ENCODE assay signal across 7 mouse cellular contexts in the genomic region with DNA sequence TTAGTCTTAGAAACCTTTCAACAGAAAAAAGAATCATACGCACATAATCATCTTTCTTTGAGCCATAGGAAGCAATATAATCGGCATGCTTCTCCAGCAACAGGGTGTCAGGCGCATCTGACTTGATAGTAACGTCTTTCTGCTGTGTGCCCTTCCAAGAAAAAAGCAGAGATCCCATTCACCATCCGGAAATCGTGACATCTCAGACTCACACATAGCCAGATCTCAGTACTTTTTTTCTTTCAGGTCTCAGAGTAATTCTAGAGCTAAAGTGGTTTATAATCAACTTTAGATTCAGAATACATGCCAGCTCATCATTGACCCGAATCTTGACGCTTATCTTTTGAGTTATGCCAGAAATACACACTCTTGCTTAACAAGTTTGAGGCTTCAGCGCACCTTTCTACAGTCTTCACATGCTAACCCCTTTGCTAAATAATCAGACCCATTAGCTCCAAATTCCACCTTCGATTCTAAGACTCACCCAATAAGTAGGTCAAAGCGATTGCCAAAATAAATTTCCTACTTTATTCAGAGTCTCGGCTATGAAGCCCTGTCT. TPM values are rescaled to one million over a fixed set of nuclear protein-coding genes. Genes with fewer than 3 reads are reported as not detected.
A peak's percentile ranks its signal among the peaks of the same experiment; 100 is the strongest.
DNase-seq lines count a peak whose midpoint lies in the region; ATAC-seq and TF ChIP-seq lines count a peak whose summit lies in the region.

No protein-coding gene starts in this region.

- H3K36me3 ChIP-seq in lung, postnatal 0 days (ENCODE audit: insufficient read depth, low read length), result peaks cover 23% of the 10 kb centered on the region
- H3K36me3 ChIP-seq in embryonic facial prominence, embryonic 13.5 days, result peaks cover 43% of the 10 kb centered on the region
- H3K36me3 ChIP-seq in limb, embryonic 10.5 days, result peaks cover 47% of the 10 kb centered on the region
- peaks cover 39% of the 10 kb centered on the region for H3K36me3 ChIP-seq in small intestine, adult 2 months (ENCODE audit: control insufficient read depth, insufficient read depth, low read length)

- H3K9me3 ChIP-seq in lung, postnatal 0 days (ENCODE audit: low read length), result no peaks in the 10 kb centered on the region
- no peaks in the 10 kb centered on the region for H3K9me3 ChIP-seq in embryonic facial prominence, embryonic 13.5 days
- no peaks in the 10 kb centered on the region for H3K9me3 ChIP-seq in limb, embryonic 10.5 days (replicated peaks)

- ATAC-seq in lung, postnatal 0 days, result no peak
- no peak for ATAC-seq in embryonic facial prominence, embryonic 13.5 days (ENCODE audit: insufficient number of reproducible peaks, insufficient read depth, low FRiP score, low TSS enrichment, low read depth)

- 2% methylated on average over 12 of the region's 12 CpGs for WGBS in lung, postnatal 0 days
- 2% methylated on average over 12 of the region's 12 CpGs for WGBS in embryonic facial prominence, embryonic 13.5 days
- WGBS in limb, embryonic 10.5 days, result 5% methylated on average over 12 of the region's 12 CpGs
- 1% methylated on average over 12 of the region's 12 CpGs for WGBS in small intestine, adult 2 months

- H3K27ac ChIP-seq in lung, postnatal 0 days (ENCODE audit: low read length), result peak overlapping the region; percentile 86
- peak overlapping the region; percentile 95 for H3K27ac ChIP-seq in embryonic facial prominence, embryonic 13.5 days
- H3K27ac ChIP-seq in limb, embryonic 10.5 days, result peak overlapping the region; percentile 96
- H3K27ac ChIP-seq in small intestine, adult 2 months (ENCODE audit: insufficient read depth, low read depth, low read length), result peak overlapping the region; percentile 48

- H3K4me2 ChIP-seq in lung, postnatal 0 days (replicated peaks; ENCODE audit: low read depth, low read length), result peak overlapping the region; percentile 74
- H3K4me2 ChIP-seq in embryonic facial prominence, embryonic 13.5 days, result peak overlapping the region; percentile 77

- no peak for TF ChIP-seq POLR2A in small intestine, adult 2 months (IDR thresholded peaks at IDR 0.05; ENCODE audit: low read depth, low read length)

- peak overlapping the region; percentile 80 for H3K9ac ChIP-seq in lung, postnatal 0 days (replicated peaks; ENCODE audit: low read depth)
- H3K9ac ChIP-seq in embryonic facial prominence, embryonic 13.5 days, result peak overlapping the region; percentile 99

- no peaks in the 10 kb centered on the region for H3K27me3 ChIP-seq in lung, postnatal 0 days (replicated peaks; ENCODE audit: insufficient read depth, low read length)
- H3K27me3 ChIP-seq in embryonic facial prominence, embryonic 13.5 days, result no peaks in the 10 kb centered on the region
- no peaks in the 10 kb centered on the region for H3K27me3 ChIP-seq in limb, embryonic 10.5 days (ENCODE audit: low read depth, poor library complexity, severe bottlenecking)
- no peaks in the 10 kb centered on the region for H3K27me3 ChIP-seq in small intestine, adult 2 months (ENCODE audit: control insufficient read depth, insufficient read depth, low read length)

- H3K4me3 ChIP-seq in lung, postnatal 0 days (ENCODE audit: low read depth, low read length), result peak overlapping the region; percentile 79
- peak overlapping the region; percentile 94 for H3K4me3 ChIP-seq in embryonic facial prominence, embryonic 13.5 days
- peak overlapping the region; percentile 80 for H3K4me3 ChIP-seq in limb, embryonic 10.5 days
- peak overlapping the region; percentile 83 for H3K4me3 ChIP-seq in small intestine, adult 2 months (ENCODE audit: low read depth, low read length)

- no peak for TF ChIP-seq EP300 in lung, postnatal 0 days (IDR thresholded peaks at IDR 0.05)

- peak; percentile 27 for DNase-seq in lung, postnatal 0 days (ENCODE audit: low spot score)
- DNase-seq in lung, postnatal 4 days, result no peak
- no peak for DNase-seq in limb, embryonic 10.5 days (ENCODE audit: low spot score)
- no peak for DNase-seq in thymus, adult 18-20 months
- DNase-seq in adrenal gland, adult 2 months, result no peak

- H3K4me1 ChIP-seq in lung, postnatal 0 days (ENCODE audit: insufficient read depth, low read depth, low read length), result peaks cover 16% of the 10 kb centered on the region; the same call in 1 of the 2 replicates
- H3K4me1 ChIP-seq in embryonic facial prominence, embryonic 13.5 days, result peaks cover 44% of the 10 kb centered on the region
- peaks cover 40% of the 10 kb centered on the region for H3K4me1 ChIP-seq in limb, embryonic 10.5 days
- peaks cover 15% of the 10 kb centered on the region; the same call in 1 of the 2 replicates for H3K4me1 ChIP-seq in small intestine, adult 2 months (ENCODE audit: control insufficient read depth, insufficient read depth, insufficient read length, low read length)

- TF ChIP-seq CTCF in lung, postnatal 0 days (IDR thresholded peaks at IDR 0.05), result no peak
- TF ChIP-seq CTCF in small intestine, adult 2 months (IDR thresholded peaks at IDR 0.05; ENCODE audit: extremely low read depth, insufficient read length, insufficient replicate concordance, low read depth, low read length), result no peak

RNA-seq across cellular contexts. Expression of a gene that starts 0.8 kb away (rescaled TPM):
- 28.3 and 29.0 TPM in 2 replicates for polyA plus RNA-seq in lung, postnatal 0 days (2015; fragmentation: Nextera tagmentation; extraction: Ambion mirVana)
- 50.9 and 53.1 TPM in 2 replicates for polyA plus RNA-seq in embryonic facial prominence, embryonic 13.5 days (2015; fragmentation: Nextera tagmentation; extraction: Ambion mirVana)
- polyA plus RNA-seq in limb, embryonic 10.5 days (2016; fragmentation: Nextera tagmentation; extraction: Ambion mirVana), result 47.2 and 50.7 TPM in 2 replicates
- polyA plus RNA-seq in small intestine, adult 2 months (2012; rRNA removed), result 13.1 and 15.2 TPM in 2 replicates
- 10 to 100 TPM; 79.8 to 95.2 TPM for total RNA-seq in adrenal gland, adult 2 months (2021)
- 16.3 and 17.6 TPM in 2 replicates for polyA plus RNA-seq in adrenal gland, adult 2 months (2012; rRNA removed)

RNA-seq across cellular contexts. Expression of a gene that starts 6.0 kb away (rescaled TPM):
- 0.04 and 0.08 TPM in 2 replicates for polyA plus RNA-seq in lung, postnatal 0 days (2015; fragmentation: Nextera tagmentation; extraction: Ambion mirVana)
- 0.10 and 0.18 TPM in 2 replicates for polyA plus RNA-seq in embryonic facial prominence, embryonic 13.5 days (2015; fragmentation: Nextera tagmentation; extraction: Ambion mirVana)
- 0.05 and 0.06 TPM in 2 replicates for polyA plus RNA-seq in limb, embryonic 10.5 days (2016; fragmentation: Nextera tagmentation; extraction: Ambion mirVana)
- polyA plus RNA-seq in small intestine, adult 2 months (2012; rRNA removed), result 0.03 TPM in 1 of 2 replicates, not detected in the other
- total RNA-seq in adrenal gland, adult 2 months (2021), result under 1 TPM; 0.09 to 0.10 TPM
- polyA plus RNA-seq in adrenal gland, adult 2 months (2012; rRNA removed), result 0.02 TPM in 1 of 2 replicates, not detected in the other

RNA-seq across cellular contexts. Expression of a gene that starts 32.5 kb away (rescaled TPM):
- 68.9 and 75.9 TPM in 2 replicates for polyA plus RNA-seq in lung, postnatal 0 days (2015; fragmentation: Nextera tagmentation; extraction: Ambion mirVana)
- 65.6 and 72.2 TPM in 2 replicates for polyA plus RNA-seq in embryonic facial prominence, embryonic 13.5 days (2015; fragmentation: Nextera tagmentation; extraction: Ambion mirVana)
- 30.7 and 35.3 TPM in 2 replicates for polyA plus RNA-seq in limb, embryonic 10.5 days (2016; fragmentation: Nextera tagmentation; extraction: Ambion mirVana)
- polyA plus RNA-seq in small intestine, adult 2 months (2012; rRNA removed), result 6.7 and 22.2 TPM in 2 replicates
- 100 to 1,000 TPM; 711 to 911 TPM for total RNA-seq in adrenal gland, adult 2 months (2021)
- polyA plus RNA-seq in adrenal gland, adult 2 months (2012; rRNA removed), result 58.0 and 61.0 TPM in 2 replicates
